Mouse (Mus musculus): Measurements from ENCODE around the gene Ankrd11.

DNA sequence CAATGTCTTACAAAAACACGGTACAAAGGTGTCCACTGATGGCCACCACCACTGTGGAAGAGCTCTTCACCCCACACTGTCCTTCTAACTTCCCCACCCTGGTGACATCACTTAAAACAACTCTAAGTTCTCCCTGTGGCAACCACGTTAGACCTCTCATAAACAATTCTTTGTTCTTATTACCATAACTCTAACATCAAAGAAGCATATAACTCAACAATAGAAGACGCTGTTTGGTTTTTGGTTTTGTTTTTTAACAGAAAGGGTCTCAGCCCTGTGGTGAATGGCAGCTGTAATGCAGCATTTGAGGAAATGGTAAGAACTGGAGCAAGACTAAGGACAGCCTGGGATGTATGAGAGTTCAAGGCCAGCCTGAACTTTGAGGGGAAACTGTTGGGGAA lies 16.1 kb downstream of the Ankrd11 start:
- TF ChIP-seq POLR2A (IDR thresholded peaks at IDR 0.05; ENCODE audit: control insufficient read depth, low read depth, low read length) (no peak), CTCF (IDR thresholded peaks at IDR 0.05; ENCODE audit: control insufficient read depth, insufficient read depth, insufficient replicate concordance, low read depth, low read length) (no peak)
